Mouse (Mus musculus): ENCODE measurements at regions not wholly inside any gene's neighbourhood (a gene's known extent, or its start where the extent isn't known, plus 50 kb on each side); places are given as distances from the start of the nearest gene placed in this dataset.

DNA sequence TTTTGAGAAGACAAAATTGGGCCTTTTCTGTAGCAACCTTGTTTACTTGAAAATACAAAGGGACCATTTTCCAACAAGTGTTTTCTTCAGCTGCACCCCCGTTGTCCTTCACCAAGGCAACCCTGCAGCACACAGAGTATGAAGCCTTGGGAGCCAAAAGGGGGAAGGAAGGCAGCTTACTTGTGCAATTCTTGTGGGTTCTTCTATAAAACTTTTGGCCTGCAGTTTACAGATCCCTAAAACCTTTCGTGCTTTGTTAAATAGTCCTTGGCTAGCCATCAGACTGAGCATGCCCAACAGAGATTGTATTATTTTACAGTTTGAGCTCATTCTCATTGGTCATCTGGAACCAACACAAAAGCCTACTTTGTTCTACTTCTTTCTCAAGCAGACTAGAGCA lies 140.6 kb upstream of the H2al1a start:
- TF ChIP-seq CTCF (IDR thresholded peaks at IDR 0.05) (no peak), EP300 (IDR thresholded peaks at IDR 0.05; ENCODE audit: insufficient read depth, low read depth, low read length) (no peak), POLR2A (IDR thresholded peaks at IDR 0.05; ENCODE audit: insufficient read depth, low read depth, low read length) (no peak)

All from heart, adult 2 months (tissue).